Mouse (Mus musculus) c-Kit-positive CD71-positive TER-119-positive erythroid progenitor cells, embryonic 14.5 days (primary cell): Measurements from ENCODE around the gene C130074G19Rik.
A peak's percentile ranks its signal among the peaks of the same experiment; 100 is the strongest.

Experiments used
- DNase-seq: peaks from one replicate; pipeline ENCODE4 v3.0.0-alpha.2; 2013; ENCODE audit warnings: low spot score

C130074G19Rik gene

GRCm38 (mm10) chr1:184882281-184883268 lies at the start of gene C130074G19Rik:
TSS of gene C130074G19Rik (minus strand) at chr1:184883218.
- DNase-seq: no peak

GRCm38 (mm10) chr1:184931097-184931496 lies 48.1 kb upstream of the C130074G19Rik start:
- DNase-seq: no peak

GRCm38 (mm10) chr1:184928382-184928781 lies 45.4 kb upstream of the C130074G19Rik start:
- peak; percentile 23 for DNase-seq

- DNase-seq: no peak
These were observed 44.9 kb upstream of the C130074G19Rik start for GRCm38 (mm10) chr1:184927911-184928310.

DNA sequence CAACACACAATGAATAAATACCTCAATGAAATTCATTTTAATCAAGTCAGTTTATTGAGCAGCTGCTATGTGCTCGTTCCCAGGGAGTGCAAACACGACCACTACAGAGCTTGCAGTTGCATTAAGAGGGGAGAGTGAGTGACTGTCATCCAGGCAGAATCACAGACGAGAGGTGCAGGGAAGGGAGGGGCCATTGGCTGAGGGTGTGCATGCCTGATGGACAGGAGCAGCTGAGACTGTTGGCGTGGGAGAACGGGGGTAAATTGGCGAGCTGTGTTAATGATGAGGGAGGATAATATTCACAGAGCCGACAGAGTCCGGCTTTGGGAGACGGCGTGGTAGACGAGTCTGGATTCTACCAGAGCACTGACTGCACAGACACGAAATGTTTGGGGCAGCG lies 39.8 kb upstream of the C130074G19Rik start:
- no peak for DNase-seq

GRCm38 (mm10) chr1:184920057-184920456 lies 37.0 kb upstream of the C130074G19Rik start:
- DNase-seq: no peak

GRCm38 (mm10) chr1:184918227-184918888 lies 35.3 kb upstream of the C130074G19Rik start:
- peak; percentile 35 for DNase-seq

DNA sequence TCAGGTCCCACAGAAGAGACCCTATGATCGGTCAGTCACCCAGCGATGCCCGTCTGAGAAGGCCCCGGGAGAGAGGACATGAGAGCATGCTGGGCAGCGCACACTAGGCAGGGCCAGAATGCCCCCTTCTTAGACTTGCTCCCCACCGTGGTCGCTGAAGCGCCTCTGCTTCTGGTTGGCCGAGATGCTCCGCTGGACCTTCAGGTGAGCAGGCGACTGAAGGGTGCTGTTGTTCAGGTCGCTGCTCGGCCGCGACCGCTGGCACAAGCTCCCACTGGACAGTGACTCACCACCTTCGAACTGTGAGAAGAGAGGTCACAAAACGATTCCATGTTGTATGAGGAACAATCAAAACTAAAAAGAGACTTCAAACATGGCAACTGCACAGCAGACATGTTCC lies 29.3 kb upstream of the C130074G19Rik start:
- no peak for DNase-seq

GRCm38 (mm10) chr1:184911861-184912260 lies 28.8 kb upstream of the C130074G19Rik start:
- DNase-seq: no peak

DNA sequence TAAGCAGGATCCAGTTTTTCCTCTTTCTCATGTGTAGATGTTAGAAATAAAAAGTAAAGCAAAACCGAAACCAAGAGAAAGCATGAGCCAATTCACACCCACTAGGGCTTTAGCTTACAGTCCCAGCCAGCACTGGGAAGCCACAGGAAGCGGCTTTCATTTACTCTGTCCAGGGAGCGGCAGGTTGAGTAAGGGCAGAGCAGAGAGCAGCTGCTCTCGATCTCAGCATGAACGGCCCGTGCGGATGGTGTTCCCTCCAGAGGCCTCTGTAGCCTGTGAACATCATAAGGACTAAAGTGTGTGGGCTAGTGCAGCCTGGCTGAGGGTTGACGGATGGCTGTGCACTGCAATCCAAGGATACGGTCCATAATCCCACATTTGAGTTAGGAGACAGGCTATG lies 25.5 kb upstream of the C130074G19Rik start:
- no peak for DNase-seq

GRCm38 (mm10) chr1:184905904-184906745 lies 23.1 kb upstream of the C130074G19Rik start:
- DNase-seq: no peak

DNA sequence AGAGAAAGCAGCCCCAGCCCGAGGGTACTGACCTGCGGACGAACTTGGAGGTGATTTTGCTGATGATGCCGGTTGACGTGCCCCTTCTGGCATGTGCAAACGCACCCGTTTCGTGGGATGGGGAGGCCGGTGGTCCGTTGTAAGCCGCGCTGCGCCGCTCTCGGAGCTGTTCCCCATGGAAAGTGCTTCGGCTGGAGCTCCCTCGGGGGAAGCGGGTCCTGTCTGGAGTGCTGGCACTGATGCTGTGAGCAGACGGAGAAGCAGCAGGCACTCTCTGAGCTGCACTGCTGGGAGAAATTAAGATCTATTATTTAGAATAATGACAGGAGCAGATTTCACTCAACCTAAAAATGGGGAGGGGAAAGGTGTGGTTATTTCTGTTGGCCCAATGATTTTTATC lies 22.4 kb upstream of the C130074G19Rik start:
- DNase-seq: no peak

DNA sequence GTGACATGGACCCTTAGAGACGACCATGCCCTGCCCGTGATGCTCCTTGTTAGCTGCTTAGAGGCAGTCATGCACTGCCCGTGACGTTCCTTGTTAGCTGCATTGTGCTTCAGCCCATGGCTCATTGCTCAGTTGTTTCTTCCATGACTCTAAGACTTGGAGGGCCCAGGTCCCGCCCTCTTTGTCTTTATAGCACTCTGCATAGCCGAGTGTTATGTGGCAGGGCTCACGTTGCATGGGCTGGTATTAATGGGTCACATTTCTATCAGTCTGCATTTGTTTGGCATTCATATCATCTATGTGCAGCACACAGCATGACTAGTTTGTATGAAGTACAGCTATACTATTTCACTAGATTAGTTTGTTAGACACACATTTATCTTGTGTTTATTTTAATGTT lies 20.7 kb upstream of the C130074G19Rik start:
- no peak for DNase-seq

- no peak for DNase-seq
These were observed 19.9 kb upstream of the C130074G19Rik start for GRCm38 (mm10) chr1:184902886-184903285.

GRCm38 (mm10) chr1:184897350-184897749 lies 14.3 kb upstream of the C130074G19Rik start:
- DNase-seq: no peak

GRCm38 (mm10) chr1:184891998-184892397 lies 9.0 kb upstream of the C130074G19Rik start:
- no peak for DNase-seq

DNA sequence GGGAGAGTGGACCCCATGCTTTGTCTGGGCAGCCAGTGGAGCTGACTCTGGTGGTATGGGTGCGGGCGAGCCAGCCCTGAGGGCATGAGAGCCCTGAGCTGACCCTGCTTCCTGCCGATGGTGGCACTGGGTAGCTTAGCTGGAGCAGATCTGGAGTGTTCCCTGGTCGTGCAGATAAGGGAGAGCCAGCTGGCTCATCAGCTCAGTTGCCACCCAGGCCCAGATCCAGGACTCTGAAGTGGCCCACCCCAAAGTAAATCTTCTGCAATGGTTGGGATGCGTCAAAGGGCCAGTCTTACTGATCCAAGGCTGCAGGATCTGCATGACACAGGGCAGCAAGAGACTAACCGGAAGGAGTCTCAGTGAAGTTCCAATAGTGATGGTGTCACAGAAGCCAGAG lies 6.4 kb upstream of the C130074G19Rik start:
- no peak for DNase-seq

- no peak for DNase-seq
These were observed 3.1 kb upstream of the C130074G19Rik start for GRCm38 (mm10) chr1:184886160-184886559.

GRCm38 (mm10) chr1:184881861-184882260 lies 1.2 kb downstream of the C130074G19Rik start:
- no peak for DNase-seq

DNA sequence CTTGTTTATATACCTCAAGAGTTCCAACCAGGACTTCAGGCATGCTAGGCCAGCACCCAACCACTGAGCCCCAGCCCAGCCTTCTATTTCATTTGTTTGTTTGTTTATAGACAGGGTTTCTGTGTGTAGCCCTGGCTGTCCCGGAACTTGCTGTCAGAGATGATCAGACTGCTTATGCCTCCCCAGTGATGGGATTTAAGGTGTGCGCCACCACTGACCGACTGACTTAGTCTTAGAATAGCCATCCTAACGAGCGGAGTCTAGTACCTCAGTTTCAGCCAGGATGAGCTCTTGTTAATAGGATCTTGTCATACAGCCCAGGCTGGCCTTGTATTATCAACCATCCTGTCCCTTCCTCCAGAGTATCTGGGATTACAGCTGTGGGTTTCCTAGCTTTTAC lies 1.8 kb downstream of the C130074G19Rik start:
- DNase-seq: no peak

- no peak for DNase-seq
These were observed 4.2 kb downstream of the C130074G19Rik start for GRCm38 (mm10) chr1:184878860-184879259.

- DNase-seq: no peak
These were observed 5.7 kb downstream of the C130074G19Rik start for GRCm38 (mm10) chr1:184877306-184877705.
